Mouse (Mus musculus) regulatory T cell (primary cell): ENCODE measurements around the gene Fkbpl.

ENCODE experiments used
- in situ Hi-C: fragments of 300-600 bp; cut with MboI, MseI; formaldehyde crosslinking; loops from one replicate; pipeline ENCODE4 v1.15.1; 2025; ENCODE audit warnings: high pct_unique_total_duplicates

The Fkbpl gene

GRCm38 (mm10) chr17:34661121-34661591 is 16.6 kb downstream of the Fkbpl start:
- in situ Hi-C loops = loop anchor here (5.0 kb wide), 1 partner anchor 49 kb away; no protein-coding TSS in a partner anchor

GRCm38 (mm10) chr17:34662468-34662867 is 17.9 kb downstream of the Fkbpl start:
- in situ Hi-C loops = loop anchor here (5.0 kb wide), 1 partner anchor 50 kb away; no protein-coding TSS in a partner anchor

GRCm38 (mm10) chr17:34662978-34663377 is 18.4 kb downstream of the Fkbpl start:
- in situ Hi-C loops = loop anchor here (5.0 kb wide), 1 partner anchor 51 kb away; no protein-coding TSS in a partner anchor

- in situ Hi-C loops = loop anchor here (5.0 kb wide), 1 partner anchor 51 kb away; no protein-coding TSS in a partner anchor
Measured at GRCm38 (mm10) chr17:34663558-34663957, 19.0 kb downstream of the Fkbpl start.

DNA sequence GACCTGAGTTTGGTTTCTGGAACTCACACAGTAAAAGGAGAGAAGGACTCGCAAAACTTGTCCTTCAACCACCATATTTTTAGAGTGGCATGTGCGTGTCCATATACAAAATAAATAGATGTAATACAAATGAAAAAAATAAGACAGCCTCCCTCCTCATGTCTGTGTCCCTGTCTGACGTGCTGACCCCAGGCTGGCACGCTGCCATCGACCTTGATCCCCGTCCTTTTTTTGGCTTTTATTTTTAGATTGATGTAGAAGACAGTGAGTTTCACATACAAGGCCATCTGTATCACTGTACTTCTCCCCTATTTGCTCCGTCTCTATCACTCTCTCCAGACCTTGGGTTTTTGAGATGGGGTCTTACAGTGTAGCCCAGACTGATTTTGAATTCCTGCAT is 19.9 kb downstream of the Fkbpl start:
- in situ Hi-C loops = loop anchor here (5.0 kb wide), 1 partner anchor 52 kb away; no protein-coding TSS in a partner anchor

DNA sequence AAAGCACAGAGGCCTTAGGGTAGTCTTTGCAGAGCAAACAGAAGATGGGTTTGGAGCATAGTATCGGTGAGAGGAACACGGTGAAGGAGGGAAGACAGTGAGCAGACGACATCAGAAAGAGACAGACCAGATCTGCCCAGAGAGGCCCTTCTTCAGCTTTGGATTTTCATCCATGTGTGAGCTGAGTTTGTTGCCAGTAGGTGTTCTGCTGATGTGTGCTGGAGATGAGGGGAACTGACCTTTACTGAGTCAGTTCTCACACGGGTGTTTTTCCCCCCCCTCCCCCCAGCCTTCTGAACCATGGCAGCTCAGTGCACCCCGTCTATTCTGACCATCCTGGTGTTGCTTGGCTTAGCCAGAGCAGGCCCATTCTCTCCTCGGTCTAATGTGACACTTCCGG is 25.7 kb downstream of the Fkbpl start, which contains the start of gene Tnxb:
TSS of gene Tnxb (plus strand) at position 301 of the 400 bp plus-strand sequence.
- in situ Hi-C loops = no loop called here

DNA sequence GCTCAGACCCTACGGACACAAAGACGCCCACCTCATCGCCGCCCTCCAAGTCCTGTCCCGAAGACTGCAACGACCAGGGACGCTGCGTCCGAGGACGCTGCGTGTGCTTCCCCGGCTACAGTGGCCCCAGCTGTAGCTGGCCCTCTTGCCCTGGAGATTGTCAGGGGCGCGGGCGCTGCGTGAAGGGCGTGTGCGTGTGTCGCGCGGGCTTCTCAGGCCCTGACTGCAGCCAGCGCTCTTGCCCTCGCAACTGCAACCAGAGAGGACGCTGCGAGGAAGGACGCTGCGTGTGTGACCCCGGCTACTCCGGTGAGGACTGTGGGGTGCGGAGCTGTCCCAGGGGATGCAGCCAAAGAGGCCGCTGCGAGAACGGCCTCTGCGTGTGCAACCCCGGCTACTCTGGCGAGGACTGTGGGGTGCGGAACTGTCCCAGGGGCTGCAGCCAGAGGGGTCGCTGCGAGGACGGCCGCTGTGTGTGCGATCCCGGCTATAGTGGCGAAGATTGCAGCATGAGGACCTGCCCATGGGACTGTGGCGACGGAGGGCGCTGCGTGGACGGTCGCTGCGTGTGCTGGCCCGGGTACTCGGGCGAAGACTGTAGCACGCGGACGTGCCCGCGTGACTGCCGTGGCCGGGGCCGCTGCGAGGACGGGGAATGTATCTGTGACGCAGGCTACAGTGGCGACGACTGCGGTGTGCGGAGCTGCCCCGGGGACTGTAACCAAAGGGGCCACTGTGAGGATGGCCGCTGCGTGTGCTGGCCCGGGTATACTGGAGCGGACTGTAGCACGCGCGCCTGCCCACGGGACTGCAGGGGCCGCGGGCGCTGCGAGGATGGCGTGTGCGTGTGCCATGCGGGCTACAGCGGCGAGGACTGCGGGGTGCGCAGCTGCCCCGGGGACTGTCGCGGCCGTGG is 26.8 kb downstream of the Fkbpl start:
- in situ Hi-C loops = no loop called here

GRCm38 (mm10) chr17:34672246-34672792 is 27.8 kb downstream of the Fkbpl start:
- in situ Hi-C loops = no loop called here

GRCm38 (mm10) chr17:34673139-34673538 is 28.6 kb downstream of the Fkbpl start:
- in situ Hi-C loops = no loop called here

DNA sequence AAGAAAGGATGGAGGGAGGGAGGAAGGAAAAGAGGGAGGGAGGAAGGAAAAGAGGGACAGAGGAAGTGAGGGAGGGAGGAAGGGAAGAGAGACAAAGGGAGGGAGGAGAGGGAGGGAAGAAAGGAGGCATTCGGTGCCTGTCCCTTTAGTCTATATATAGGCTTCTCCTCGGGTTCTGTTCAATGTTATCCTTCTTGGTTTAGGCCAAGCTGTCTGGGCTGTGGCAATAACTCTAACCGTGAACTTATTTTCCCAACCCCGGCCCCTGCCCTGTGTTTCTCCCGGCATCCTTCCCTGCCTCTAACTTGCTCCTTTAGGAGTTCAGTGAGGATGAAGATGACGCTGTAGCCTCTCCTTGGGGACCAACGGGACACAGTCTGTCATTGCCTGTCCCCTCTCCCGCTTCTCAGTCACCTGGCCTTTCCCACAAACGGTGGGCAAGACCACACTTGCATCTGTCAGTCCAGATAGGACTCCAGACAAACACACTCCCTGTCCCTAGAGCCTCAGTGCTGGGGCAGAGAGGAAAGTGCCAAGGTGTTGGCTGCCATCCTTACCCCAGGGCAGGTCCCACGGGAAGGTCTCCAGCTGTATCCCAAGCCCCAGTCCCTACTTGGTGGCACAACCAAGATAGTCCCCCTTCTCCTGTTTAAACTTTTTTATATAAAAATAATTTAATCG is 30.1 kb downstream of the Fkbpl start:
- in situ Hi-C loops = loop anchor here (25.0 kb wide), 1 partner anchor 863 kb away; the partner anchor contains the start of gene Psors1c2

GRCm38 (mm10) chr17:34675205-34676092 is 30.9 kb downstream of the Fkbpl start:
- in situ Hi-C loops = loop anchor here (25.0 kb wide), 1 partner anchor 862 kb away; the partner anchor contains the start of gene Psors1c2

DNA sequence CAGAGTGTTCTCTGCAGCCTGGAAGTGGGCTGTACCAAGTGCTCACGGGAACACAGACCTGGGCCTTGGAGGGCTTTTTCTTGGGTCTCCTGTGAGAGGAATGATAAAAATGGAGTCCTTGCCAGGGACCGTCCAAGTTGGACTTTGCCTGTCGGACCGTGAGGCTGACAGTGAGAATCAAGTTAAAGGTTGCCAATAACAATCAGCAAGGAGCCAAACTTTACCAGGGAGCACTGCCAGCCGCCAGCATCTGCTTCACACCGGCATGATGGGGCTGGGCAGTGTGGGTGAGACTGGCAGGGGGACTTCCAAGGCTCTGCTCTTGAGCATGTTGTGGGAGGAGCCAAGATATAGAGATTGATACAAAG is 31.5 kb downstream of the Fkbpl start:
- in situ Hi-C loops = loop anchor here (25.0 kb wide), 1 partner anchor 861 kb away; the partner anchor contains the start of gene Psors1c2

- in situ Hi-C loops = loop anchor here (25.0 kb wide), 1 partner anchor 861 kb away; the partner anchor contains the start of gene Psors1c2
Measured at GRCm38 (mm10) chr17:34676671-34677070, 32.1 kb downstream of the Fkbpl start.

DNA sequence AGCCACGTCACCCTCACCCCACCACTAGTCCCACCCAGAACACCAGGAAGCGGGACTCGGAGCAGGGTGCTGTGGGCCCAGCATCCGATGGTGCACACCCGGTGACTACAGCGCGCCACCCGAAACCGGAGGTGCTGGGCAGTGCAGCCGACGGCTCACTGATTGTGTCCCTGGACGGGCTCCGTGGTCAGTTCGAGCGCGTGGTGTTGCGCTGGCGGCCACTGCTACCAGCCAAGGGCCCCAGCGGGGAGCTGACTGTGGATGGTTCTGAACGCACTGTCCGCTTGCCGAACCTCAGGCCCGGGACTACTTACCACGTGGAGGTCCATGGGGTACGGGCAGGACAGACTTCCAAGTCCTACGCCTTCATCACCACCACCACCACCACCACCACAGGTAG is 35.6 kb downstream of the Fkbpl start:
- in situ Hi-C loops = loop anchor here (25.0 kb wide), 1 partner anchor 857 kb away; the partner anchor contains the start of gene Psors1c2

DNA sequence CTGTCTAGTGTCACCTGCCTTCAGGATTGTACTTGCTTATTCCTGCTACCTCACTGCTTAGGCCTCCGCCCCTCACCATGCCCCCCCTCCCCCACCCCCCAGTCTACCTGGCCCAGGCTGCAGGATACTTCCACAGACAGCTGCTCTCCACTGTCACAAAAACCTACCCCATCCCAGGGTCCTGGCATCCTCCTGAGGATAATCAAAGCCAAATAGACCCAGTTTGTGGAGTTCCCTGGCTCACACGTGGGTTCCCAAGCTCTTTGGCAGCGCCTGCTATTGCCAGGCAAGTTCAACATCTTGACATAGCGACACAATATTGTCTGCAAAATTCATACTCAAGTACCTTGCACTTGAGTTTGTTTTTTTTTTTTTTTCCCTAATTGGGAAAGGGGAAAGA is 36.1 kb downstream of the Fkbpl start:
- in situ Hi-C loops = loop anchor here (25.0 kb wide), 1 partner anchor 857 kb away; the partner anchor contains the start of gene Psors1c2

DNA sequence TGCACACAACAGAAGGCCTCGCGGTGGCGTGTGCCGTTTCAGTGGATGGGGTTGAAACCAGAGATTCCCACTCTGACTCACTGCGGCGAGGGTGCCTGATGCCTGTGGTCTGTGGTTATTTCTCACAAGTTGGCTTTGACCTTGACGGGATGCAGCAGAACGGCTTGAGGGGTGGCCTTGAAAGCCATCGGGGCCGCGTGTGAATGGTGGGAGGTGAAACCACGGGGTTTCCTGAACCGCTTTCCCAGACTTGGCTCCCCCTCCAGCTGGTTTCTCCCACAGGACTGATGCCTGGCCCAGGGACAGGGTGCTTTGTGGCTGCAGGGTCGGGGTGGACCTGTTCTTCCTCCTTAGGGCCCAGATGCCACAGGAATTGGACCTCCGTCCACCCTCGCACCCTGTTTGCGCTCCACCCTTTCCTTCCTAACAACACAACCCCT is 36.6 kb downstream of the Fkbpl start:
- in situ Hi-C loops = loop anchor here (25.0 kb wide), 1 partner anchor 856 kb away; the partner anchor contains the start of gene Psors1c2

DNA sequence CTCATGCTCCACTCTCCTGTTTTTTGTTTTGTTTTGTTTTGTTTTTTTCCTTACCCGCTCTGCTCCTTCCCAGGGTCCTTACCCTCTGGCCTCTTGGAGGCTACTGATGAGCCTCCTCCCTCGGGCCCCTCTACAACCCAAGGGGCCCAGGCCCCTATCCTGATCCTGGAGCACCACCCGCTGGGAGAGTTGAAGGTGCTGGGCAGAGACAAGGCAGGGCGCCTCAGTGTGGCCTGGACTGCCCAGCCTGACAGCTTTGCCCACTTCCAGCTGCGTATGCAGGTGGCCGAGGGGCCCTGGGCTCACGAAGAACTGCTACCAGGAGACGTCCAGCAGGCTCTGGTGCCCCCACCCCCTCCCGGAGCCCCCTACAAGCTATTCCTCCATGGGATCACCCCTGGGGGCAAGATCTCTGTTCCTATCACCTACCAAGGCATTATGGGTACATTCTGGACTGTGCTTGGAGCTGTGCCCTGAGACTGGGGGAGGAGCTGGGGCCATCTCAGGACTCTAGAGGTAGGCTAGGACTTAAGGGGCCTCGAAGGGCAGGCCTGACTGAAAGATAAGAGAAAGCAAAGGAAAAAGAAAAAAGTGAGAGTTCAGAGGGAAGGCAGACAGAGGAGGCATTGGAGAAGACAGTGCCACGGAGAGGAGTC is 37.4 kb downstream of the Fkbpl start:
- in situ Hi-C loops = loop anchor here (25.0 kb wide), 1 partner anchor 855 kb away; the partner anchor contains the start of gene Psors1c2

DNA sequence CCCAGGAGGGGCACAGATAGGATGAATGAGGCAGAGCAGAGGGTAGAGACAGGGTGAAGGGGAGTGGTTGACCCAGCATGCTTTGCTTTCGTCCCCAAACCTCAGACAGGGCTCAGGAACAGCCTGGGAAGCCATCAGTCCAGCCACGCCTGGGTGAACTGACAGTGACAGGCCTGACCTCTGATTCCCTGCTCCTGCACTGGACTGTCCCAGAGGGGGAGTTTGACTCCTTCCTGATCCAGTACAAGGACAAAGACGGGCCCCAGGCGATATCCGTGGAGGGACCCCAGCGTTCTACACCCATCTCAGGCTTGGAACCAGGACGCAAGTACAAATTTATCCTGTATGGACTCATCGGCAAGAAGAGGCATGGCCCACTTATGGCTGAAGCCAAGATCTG is 38.6 kb downstream of the Fkbpl start:
- in situ Hi-C loops = loop anchor here (25.0 kb wide), 1 partner anchor 854 kb away; the partner anchor contains the start of gene Psors1c2

GRCm38 (mm10) chr17:34683686-34684220 is 39.2 kb downstream of the Fkbpl start:
- in situ Hi-C loops = loop anchor here (25.0 kb wide), 1 partner anchor 854 kb away; the partner anchor contains the start of gene Psors1c2
